Mouse (Mus musculus) midbrain, embryonic 12.5 days (tissue): ENCODE measurements around the gene Defb22. TPM values are rescaled to one million over a fixed set of nuclear protein-coding genes. Genes with fewer than 3 reads are reported as not detected.

Experiments
- ATAC-seq: fragments of 200-750 bp; cut with Nextera tagmentation; 2 replicates; pipeline ENCODE4 v1.8.0; 2017; ENCODE audit warnings: low read depth, moderate TSS enrichment, moderate library complexity; ENCODE audit not compliant: low FRiP score
- H3K27ac ChIP-seq: fragments of 300-500 bp; sonication (generic); replicated peaks from 2 replicates; pipeline ENCODE4 v1.5.1; 2016; ENCODE audit warnings: mild to moderate bottlenecking
- H3K27me3 ChIP-seq: fragments of 300-500 bp; sonication (generic); 2 replicates; pipeline ENCODE4 v1.6.1; 2016; ENCODE audit warnings: mild to moderate bottlenecking
- H3K36me3 ChIP-seq: fragments of 300-500 bp; sonication (generic); 2 replicates; pipeline ENCODE4 v1.6.1; 2016
- H3K4me1 ChIP-seq: fragments of 300-500 bp; sonication (generic); 2 replicates; pipeline ENCODE4 v1.6.1; 2016
- H3K4me2 ChIP-seq: fragments of 300-500 bp; sonication (generic); replicated peaks from 2 replicates; pipeline ENCODE4 v1.6.1; 2016; ENCODE audit warnings: mild to moderate bottlenecking, moderate library complexity
- H3K4me3 ChIP-seq: fragments of 300-500 bp; sonication (generic); 2 replicates; pipeline ENCODE4 v1.5.1; 2016; ENCODE audit warnings: mild to moderate bottlenecking
- H3K9ac ChIP-seq: fragments of 300-500 bp; sonication (generic); replicated peaks from 2 replicates; pipeline ENCODE4 v1.6.1; 2016; ENCODE audit warnings: mild to moderate bottlenecking, moderate library complexity
- H3K9me3 ChIP-seq: fragments of 300-500 bp; sonication (generic); 2 replicates; pipeline ENCODE4 v1.6.1; 2016; ENCODE audit warnings: mild to moderate bottlenecking
- WGBS: fragments of 180-500 bp; shearing (Covaris S2); methylation state at CpG from one replicate; pipeline ENCODE4 v1.1.7; 2016; 5-methylcytosine and 5-hydroxymethylcytosine counted together
- polyA plus RNA-seq: library from polyadenylated mRNA; unstranded; fragments of >200 nt; fragmentation: Nextera tagmentation; extraction: Ambion mirVana; gene quantifications from 2 replicates; pipeline ENCODE4 v1.2.1, GENCODE M21; 2016

Defb22 gene
- polyA plus RNA-seq, 1 experiment from 2014 or later = not detected

- Histone ChIP-seq H3K9me3 (no peaks in the 10 kb centered on the region), H3K9ac (peak overlapping the region; percentile 43; the same call in 1 of the 2 replicates), H3K4me1 (peaks cover 5% of the 10 kb centered on the region; the same call in 1 of the 2 replicates), H3K27me3 (peaks cover 10% of the 10 kb centered on the region; the same call in 1 of the 2 replicates), H3K4me2 (peak overlapping the region; percentile 58), H3K36me3 (no peaks in the 10 kb centered on the region), H3K27ac (0 out of 2 replicates have a peak overlapping the region, but pooled peaks have one; percentile 2), H3K4me3 (peak overlapping the region; percentile 34)
- 4% methylated on average over 23 of the region's 23 CpGs for WGBS
- ATAC-seq = peak; percentile 81
Measured at GRCm38 (mm10) chr2:152436983-152437860, 52.7 kb downstream of the Defb22 start.

GRCm38 (mm10) chr2:152436405-152436901 is 53.5 kb downstream of the Defb22 start:
- H3K4me3 ChIP-seq = no peak overlapping the region
- H3K27me3 ChIP-seq = peaks cover 10% of the 10 kb centered on the region; the same call in 1 of the 2 replicates
- H3K9me3 ChIP-seq = no peaks in the 10 kb centered on the region
- peaks cover 5% of the 10 kb centered on the region; the same call in 1 of the 2 replicates for H3K4me1 ChIP-seq
- no peak overlapping the region for H3K27ac ChIP-seq
- no peak overlapping the region for H3K4me2 ChIP-seq
- ATAC-seq = no peak
- WGBS = 79% methylated on average over 7 of the region's 7 CpGs
- no peaks in the 10 kb centered on the region for H3K36me3 ChIP-seq
- no peak overlapping the region for H3K9ac ChIP-seq

Other genes starting within 250 kb of the Defb22 start
- gene Tbc1d20, start 196.3 kb downstream of the Defb22 start, polyA plus RNA-seq = 35.3 and 40.3 TPM in 2 replicates
- 91.4 and 96.6 TPM in 2 replicates for gene Rbck1, start 157.5 kb downstream of the Defb22 start, polyA plus RNA-seq
- 2.1 and 2.5 TPM in 2 replicates for gene Trib3, start 146.1 kb downstream of the Defb22 start, polyA plus RNA-seq
- gene Nrsn2, start 113.5 kb downstream of the Defb22 start, polyA plus RNA-seq = 12.5 and 16.1 TPM in 2 replicates
- gene Sox12, start 92.1 kb downstream of the Defb22 start, polyA plus RNA-seq = 15.6 and 18.7 TPM in 2 replicates
- gene Zcchc3, start 75.1 kb downstream of the Defb22 start, polyA plus RNA-seq = 51.3 and 53.3 TPM in 2 replicates
- 0.54 and 1.1 TPM in 2 replicates for gene 6820408C15Rik, start 74.6 kb downstream of the Defb22 start, polyA plus RNA-seq
- gene Defb23, start 25.5 kb downstream of the Defb22 start, polyA plus RNA-seq = not detected in 2 replicates
- not detected in 2 replicates for gene Defb20, start 13.1 kb downstream of the Defb22 start, polyA plus RNA-seq
- not detected in 2 replicates for gene Defb26, start 21.6 kb upstream of the Defb22 start, polyA plus RNA-seq
- not detected in 2 replicates for gene Defb28, start 28.1 kb upstream of the Defb22 start, polyA plus RNA-seq
- not detected in 2 replicates for gene Defb29, start 50.0 kb upstream of the Defb22 start, polyA plus RNA-seq
- gene Gm17416, start 79.2 kb upstream of the Defb22 start, polyA plus RNA-seq = not detected in 2 replicates
- not detected in 2 replicates for gene Defb21, start 82.6 kb upstream of the Defb22 start, polyA plus RNA-seq
- not detected in 2 replicates for gene Defb19, start 90.2 kb upstream of the Defb22 start, polyA plus RNA-seq
- not detected in 2 replicates for gene Defb45, start 109.3 kb upstream of the Defb22 start, polyA plus RNA-seq
- not detected in 2 replicates for gene Defb36, start 114.2 kb upstream of the Defb22 start, polyA plus RNA-seq
- not detected in 2 replicates for gene Defb25, start 132.9 kb upstream of the Defb22 start, polyA plus RNA-seq
- 0.31 TPM in 1 of 2 replicates, not detected in the other for gene Rem1, start 136.8 kb upstream of the Defb22 start, polyA plus RNA-seq
- gene H13, start 179.3 kb upstream of the Defb22 start, polyA plus RNA-seq = 142 and 147 TPM in 2 replicates
- 38.4 and 39.6 TPM in 2 replicates for gene Mcts2, start 196.9 kb upstream of the Defb22 start, polyA plus RNA-seq
- gene Id1, start 246.1 kb upstream of the Defb22 start, polyA plus RNA-seq = 65.1 and 69.6 TPM in 2 replicates